Mouse (Mus musculus) testis, postnatal 14 days (tissue): ENCODE data around the gene Samsn1.
"Not testable (repeated sequence)": the region's sequence is repeated elsewhere in the genome, so short reads cannot be mapped to it uniquely, and the experiment has no call there.

Experiments used
- DNase-seq: peaks from one replicate; pipeline ENCODE4 v3.0.0; 2021; ENCODE audit warnings: low spot score

Gene Samsn1

DNA sequence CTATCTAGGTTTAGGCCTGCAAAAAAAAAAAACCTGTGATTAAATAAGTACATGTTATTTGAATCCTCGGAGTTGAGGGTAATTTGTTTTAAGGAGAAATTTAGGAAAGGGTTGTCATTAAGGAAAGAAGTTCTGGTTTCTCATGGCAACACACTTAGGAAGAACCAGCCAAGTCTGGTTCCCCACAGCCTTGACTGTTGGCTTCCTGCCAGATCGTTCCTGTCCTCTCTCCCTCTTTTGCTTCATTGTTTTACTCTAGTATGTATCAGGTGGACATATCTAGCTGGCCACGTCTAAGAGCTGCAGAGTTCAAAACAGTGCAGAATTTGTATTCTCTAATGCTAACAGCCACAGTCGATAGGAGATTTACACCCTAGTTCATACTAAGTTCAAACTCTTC lies 146.2 kb downstream of the Samsn1 start:
- no peak for DNase-seq

- DNase-seq, result no peak
Observed at GRCm38 (mm10) chr16:75874508-75874907, 147.6 kb downstream of the Samsn1 start.

GRCm38 (mm10) chr16:75872241-75872640 lies 149.8 kb downstream of the Samsn1 start:
- DNase-seq, result no peak

- DNase-seq, result no peak
Observed at GRCm38 (mm10) chr16:75867400-75867799, 154.7 kb downstream of the Samsn1 start.

- DNase-seq, result no peak
Observed at GRCm38 (mm10) chr16:75865505-75865904, 156.6 kb downstream of the Samsn1 start.

DNA sequence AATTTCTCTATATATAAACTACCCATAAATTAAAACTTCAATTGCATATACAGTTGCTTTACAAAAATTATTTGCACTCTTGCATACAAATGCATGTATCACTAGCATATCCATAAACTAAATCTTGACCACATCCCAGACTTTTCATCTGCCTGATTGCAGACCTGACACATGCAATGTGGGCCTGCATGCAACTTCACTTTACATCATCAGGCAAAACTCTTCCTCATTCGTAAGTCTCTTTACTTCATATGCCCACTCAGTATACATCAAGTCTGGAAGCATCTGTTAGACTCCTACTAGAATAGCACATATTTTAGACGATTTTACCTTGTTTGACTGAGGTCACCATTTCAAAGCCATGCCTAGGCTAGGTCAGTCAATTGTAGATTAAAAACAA lies 157.4 kb downstream of the Samsn1 start:
- no peak for DNase-seq

GRCm38 (mm10) chr16:75856343-75856742 lies 165.7 kb downstream of the Samsn1 start:
- DNase-seq, result no peak

GRCm38 (mm10) chr16:75855402-75855801 lies 166.7 kb downstream of the Samsn1 start:
- DNase-seq, result no peak

- DNase-seq, result no peak
Observed at GRCm38 (mm10) chr16:75853556-75854271, 168.4 kb downstream of the Samsn1 start.

DNA sequence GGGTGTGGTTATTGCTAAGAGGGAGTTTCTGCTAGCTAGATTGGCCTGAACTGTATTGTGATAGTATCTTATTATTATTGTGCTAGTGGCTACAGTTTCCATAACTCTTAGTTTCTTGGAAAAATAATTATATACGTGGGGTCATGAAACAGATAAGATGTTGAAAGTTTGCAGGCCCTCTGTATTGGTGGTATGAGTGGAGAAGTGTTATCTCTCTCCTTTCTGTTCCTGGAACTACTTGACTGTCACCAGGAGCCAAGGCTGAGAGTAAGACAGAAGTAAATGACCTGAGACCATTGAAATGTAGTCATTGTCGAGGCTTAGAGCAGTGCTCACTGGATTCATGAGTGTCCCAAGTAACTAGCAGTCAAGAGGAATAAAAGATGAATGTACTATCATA lies 169.6 kb downstream of the Samsn1 start:
- DNase-seq, result no peak

- no peak for DNase-seq
Observed at GRCm38 (mm10) chr16:75849039-75849438, 173.0 kb downstream of the Samsn1 start.

DNA sequence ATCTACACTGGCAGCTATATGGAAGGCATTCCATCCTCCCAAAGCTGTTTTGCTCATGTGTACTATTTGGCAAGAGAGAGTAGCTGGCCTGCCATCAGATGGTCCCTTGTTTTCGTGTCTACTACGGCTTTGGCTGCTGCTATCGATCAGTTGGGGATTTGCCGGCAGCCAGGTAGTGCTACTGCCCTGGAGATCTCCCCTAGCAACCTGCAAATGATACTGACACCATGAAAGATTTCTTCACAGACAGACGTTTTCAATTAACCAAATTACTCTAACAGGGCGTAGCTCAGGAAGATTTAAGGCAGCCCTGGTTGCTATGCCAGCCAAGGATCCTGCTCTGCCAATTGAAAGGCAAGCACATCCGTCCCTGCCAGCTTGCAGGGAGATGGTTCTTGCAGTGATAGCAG lies 178.4 kb downstream of the Samsn1 start:
- no peak for DNase-seq

DNA sequence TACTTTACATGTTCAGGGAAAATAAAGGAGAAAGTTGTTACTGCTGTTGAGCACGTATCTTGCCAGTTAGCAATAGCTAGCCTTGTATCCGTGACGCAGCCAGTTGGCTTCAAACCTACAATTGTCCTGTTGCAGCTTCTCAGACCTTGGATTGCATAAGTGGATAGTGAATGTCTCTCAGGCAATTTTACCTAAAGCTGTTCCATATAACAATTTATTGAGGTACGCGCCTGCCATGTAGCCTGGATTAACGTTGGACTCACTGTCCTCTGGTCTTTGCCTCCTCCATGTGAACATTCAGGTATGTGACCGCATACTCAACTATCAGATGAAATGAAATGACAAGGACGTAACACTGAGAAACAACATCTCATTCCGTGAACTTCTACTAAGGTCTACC lies 179.1 kb downstream of the Samsn1 start:
- no peak for DNase-seq

GRCm38 (mm10) chr16:75842569-75842968 lies 179.5 kb downstream of the Samsn1 start:
- no peak for DNase-seq

DNA sequence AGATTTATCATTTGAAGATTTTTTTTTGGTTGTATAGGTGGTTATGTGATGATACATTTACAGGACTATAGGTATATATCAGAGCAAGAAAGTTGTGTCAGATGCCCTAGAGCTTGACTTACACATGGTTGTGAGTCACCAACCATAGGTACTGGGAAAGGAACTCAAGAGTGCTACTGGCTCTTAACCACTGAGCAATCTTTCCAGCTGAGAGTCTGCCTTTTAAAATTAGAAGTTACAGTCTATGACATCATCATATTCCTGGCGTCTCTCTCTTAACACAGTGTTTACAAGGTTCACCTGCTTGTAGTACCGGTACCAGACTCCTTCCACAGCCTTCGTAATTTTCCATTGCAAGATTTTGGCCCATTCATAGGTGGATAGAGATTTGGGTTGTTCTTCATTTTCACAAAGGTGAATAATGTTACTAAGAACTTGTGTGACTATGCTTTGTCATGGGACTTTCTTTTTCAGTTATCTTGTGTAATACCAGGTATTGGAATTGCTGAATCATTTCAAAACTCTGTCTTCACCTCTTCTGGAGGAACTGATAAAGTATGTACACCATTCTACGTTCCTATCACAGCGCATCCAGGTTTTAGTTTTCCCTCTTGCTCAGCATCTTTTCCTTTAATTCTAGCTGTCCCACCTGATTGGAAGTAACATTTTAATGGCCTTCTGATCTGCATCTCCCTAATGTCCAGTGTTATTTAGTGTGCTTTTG lies 184.2 kb downstream of the Samsn1 start:
- DNase-seq, result no peak

GRCm38 (mm10) chr16:75831390-75831789 lies 190.7 kb downstream of the Samsn1 start:
- DNase-seq, result no peak

GRCm38 (mm10) chr16:75826949-75827348 lies 195.1 kb downstream of the Samsn1 start:
- not testable (repeated sequence) for DNase-seq

GRCm38 (mm10) chr16:75826498-75826897 lies 195.6 kb downstream of the Samsn1 start:
- no peak for DNase-seq

DNA sequence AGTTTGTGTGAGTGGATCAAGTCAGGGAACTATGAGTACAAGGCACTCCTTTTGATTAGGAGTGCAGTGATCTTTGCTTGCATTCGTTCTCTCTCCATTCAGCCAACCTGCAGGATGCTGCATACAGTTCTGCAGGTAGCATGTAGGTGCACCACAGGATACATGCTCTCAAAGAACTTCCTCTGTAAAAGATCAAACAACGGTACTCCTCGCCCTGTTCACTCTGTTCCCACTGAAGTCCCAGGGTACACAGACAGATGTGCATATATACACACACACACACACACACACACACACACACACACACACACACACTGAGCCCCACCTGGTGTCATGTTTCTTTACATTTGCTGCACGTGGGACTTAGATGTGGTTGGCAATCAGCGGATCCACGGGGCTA lies 198.9 kb downstream of the Samsn1 start:
- no peak for DNase-seq

- no peak for DNase-seq
Observed at GRCm38 (mm10) chr16:75820963-75821362, 201.1 kb downstream of the Samsn1 start.
